Mouse (Mus musculus): Measurements from ENCODE around the gene Hyal2.
A peak's percentile ranks its signal among the peaks of the same experiment; 100 is the strongest.

DNA sequence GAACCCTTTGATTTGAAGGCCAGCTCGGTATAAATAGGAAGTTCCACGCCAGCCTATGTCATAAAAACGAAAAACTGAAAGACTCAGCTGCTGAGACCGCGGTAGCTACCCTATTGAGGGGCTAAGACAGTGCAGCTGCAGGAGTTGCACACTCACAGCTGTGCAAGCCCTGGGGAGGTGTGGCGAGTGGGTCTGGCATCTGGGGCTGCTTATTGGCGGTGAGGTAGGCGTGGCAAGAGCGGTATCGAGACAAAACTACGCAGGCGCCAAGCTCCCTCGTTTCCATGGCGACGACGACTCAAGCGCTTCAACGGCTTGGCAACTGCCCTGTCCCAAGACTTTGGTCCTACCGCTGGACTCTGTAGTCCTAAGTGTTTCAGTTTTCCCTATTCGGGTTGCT lies 20.7 kb upstream of the Hyal2 start, which contains the start of gene Zmynd10:
- TF ChIP-seq CTCF (IDR thresholded peaks at IDR 0.05; ENCODE audit: insufficient read depth, low read depth, low read length) (no peak), POLR2A (IDR thresholded peaks at IDR 0.05; ENCODE audit: insufficient read depth, low read depth, low read length) (0 out of 2 replicates have a peak, but pooled peaks have one; percentile 17)

Measured in olfactory bulb, adult 2 months (tissue).